Mouse (Mus musculus) gastrocnemius, adult 2 months (tissue): ENCODE data around the gene Hephl1. TPM values are rescaled to one million over a fixed set of nuclear protein-coding genes. Genes with fewer than 3 reads are reported as not detected.

Experiments
- DNase-seq: peaks from one replicate; pipeline ENCODE4 v3.0.0; 2022
- H3K27ac ChIP-seq: fragments of 200-600 bp; 2 replicates; pipeline ENCODE4 v1.8.1; 2022; ENCODE audit warnings: mild to moderate bottlenecking
- H3K4me3 ChIP-seq: fragments of 200-600 bp; 2 replicates; pipeline ENCODE4 v1.8.1; 2022; ENCODE audit warnings: mild to moderate bottlenecking, moderate library complexity
- CTCF ChIP-seq: fragments of 200-600 bp; IDR thresholded peaks from 2 replicates; pipeline ENCODE4 v1.8.1; 2022; ENCODE audit warnings: antibody characterized with exemption, mild to moderate bottlenecking, moderate library complexity
- intact Hi-C: fragments of 180-260 bp; cut with DNase I; formaldehyde crosslinking; loops from one replicate; pipeline ENCODE4 v1.15.1; 2025
- total RNA-seq, 2 experiments: library from RNA; stranded (reverse); gene quantifications; 2 replicates each; pipeline ENCODE4 v1.2.3; 2021

Hephl1 gene
- total RNA-seq, 2 experiments from 2014 or later: 0.36 to 1.1 TPM

- no peak for DNase-seq
- no peak overlapping the region for H3K27ac ChIP-seq
- intact Hi-C loops: loop anchor here (1.0 to 5.0 kb wide), 3 partner anchors 94 to 185 kb away; no protein-coding TSS in a partner anchor
- H3K4me3 ChIP-seq: no peak overlapping the region
- peak; percentile 42 for TF ChIP-seq CTCF
Observed at GRCm38 (mm10) chr9:15027725-15028124, 84.2 kb downstream of the Hephl1 start.

- Histone ChIP-seq H3K27ac (no peak overlapping the region), H3K4me3 (no peak overlapping the region)
- TF ChIP-seq CTCF: no peak
- intact Hi-C loops: no loop called here
- DNase-seq: no peak
Observed at GRCm38 (mm10) chr9:15023049-15023448, 88.9 kb downstream of the Hephl1 start.

- intact Hi-C loops: no loop called here
- no peak for TF ChIP-seq CTCF
- no peak overlapping the region for H3K4me3 ChIP-seq
- no peak overlapping the region for H3K27ac ChIP-seq
- no peak for DNase-seq
Observed at GRCm38 (mm10) chr9:15021156-15021555, 90.8 kb downstream of the Hephl1 start.

GRCm38 (mm10) chr9:15020561-15021080, 91.3 kb downstream of the Hephl1 start:
- intact Hi-C loops: no loop called here
- no peak for TF ChIP-seq CTCF
- Histone ChIP-seq H3K27ac (no peak overlapping the region), H3K4me3 (no peak overlapping the region)
- DNase-seq: no peak

GRCm38 (mm10) chr9:15018756-15019131, 93.2 kb downstream of the Hephl1 start:
- no peak for TF ChIP-seq CTCF
- H3K4me3 ChIP-seq: no peak overlapping the region
- DNase-seq: no peak
- intact Hi-C loops: loop anchor here (5.0 to 10.0 kb wide), 2 partner anchors 194 to 246 kb away; partner anchors contain the start of gene 1700012B09Rik
- peak overlapping the region; percentile 57; the same call in 1 of the 2 replicates for H3K27ac ChIP-seq

GRCm38 (mm10) chr9:15017791-15018755, 93.8 kb downstream of the Hephl1 start:
- no peak for TF ChIP-seq CTCF
- no peak for DNase-seq
- intact Hi-C loops: loop anchor here (2.0 to 10.0 kb wide), 3 partner anchors 151 to 246 kb away; partner anchors contain the start of gene 1700012B09Rik
- Histone ChIP-seq H3K27ac (no peak overlapping the region), H3K4me3 (no peak overlapping the region)

GRCm38 (mm10) chr9:15015223-15015956, 96.5 kb downstream of the Hephl1 start:
- H3K27ac ChIP-seq: no peak overlapping the region
- TF ChIP-seq CTCF: peak; percentile 94
- peak; percentile 69 for DNase-seq
- H3K4me3 ChIP-seq: no peak overlapping the region
- intact Hi-C loops: loop anchor here (5.0 to 10.0 kb wide), 2 partner anchors 191 to 243 kb away; partner anchors contain the start of gene 1700012B09Rik

GRCm38 (mm10) chr9:15007566-15007965, 104.3 kb downstream of the Hephl1 start:
- no peak overlapping the region for H3K27ac ChIP-seq
- intact Hi-C loops: no loop called here
- H3K4me3 ChIP-seq: no peak overlapping the region
- DNase-seq: no peak
- no peak for TF ChIP-seq CTCF

GRCm38 (mm10) chr9:15004298-15004685, 107.6 kb downstream of the Hephl1 start:
- no peak for TF ChIP-seq CTCF
- intact Hi-C loops: no loop called here
- no peak overlapping the region for H3K27ac ChIP-seq
- DNase-seq: no peak
- no peak overlapping the region for H3K4me3 ChIP-seq

- Histone ChIP-seq H3K27ac (no peak overlapping the region), H3K4me3 (no peak overlapping the region)
- no peak for DNase-seq
- no peak for TF ChIP-seq CTCF
- intact Hi-C loops: no loop called here
Observed at GRCm38 (mm10) chr9:15003676-15004297, 108.1 kb downstream of the Hephl1 start.

GRCm38 (mm10) chr9:15002995-15003613, 108.8 kb downstream of the Hephl1 start:
- H3K27ac ChIP-seq: no peak overlapping the region
- no peak for TF ChIP-seq CTCF
- no peak overlapping the region for H3K4me3 ChIP-seq
- DNase-seq: no peak
- intact Hi-C loops: no loop called here

Other genes starting within 250 kb of the Hephl1 start
- not detected for gene Izumo1r, start 208.2 kb downstream of the Hephl1 start, total RNA-seq
- gene Panx1, start 66.6 kb downstream of the Hephl1 start, total RNA-seq: 10 to 100 TPM; 21.2 to 31.0 TPM
- gene Vstm5, start 126.9 kb upstream of the Hephl1 start, total RNA-seq: not detected
- gene Med17, start 167.8 kb upstream of the Hephl1 start, total RNA-seq: 10 to 100 TPM in 1 of 2 experiments, 1 to 10 TPM in 1; 6.5 to 11.7 TPM
- gene Taf1d, start 194.1 kb upstream of the Hephl1 start, total RNA-seq: 100 to 1,000 TPM; 101 to 103 TPM
- gene 4931406C07Rik, start 194.3 kb upstream of the Hephl1 start, total RNA-seq: 1 to 10 TPM; 3.4 to 3.6 TPM
- gene Cep295, start 245.7 kb upstream of the Hephl1 start, total RNA-seq: 1 to 10 TPM; 5.1 to 5.9 TPM